Mouse (Mus musculus) CH12.LX (cell line): ENCODE measurements around the gene Acss1.

Experiments
- CTCF ChIP-seq, 2 experiments: IDR thresholded peaks in 1 of 2; conservative IDR thresholded peaks in 1 of 2; 2 replicates each; pipeline ENCODE4 v1.5.1; 2011 to 2012; ENCODE audit warnings: low read depth in 2 of 2, low read length in 2 of 2, improper control_type of control experiment in 1 of 2, inconsistent platforms in 1 of 2, mild to moderate bottlenecking in 1 of 2, moderate library complexity in 1 of 2
- E2F4 ChIP-seq: IDR thresholded peaks from 2 replicates; pipeline ENCODE4 v1.6.1; 2011; ENCODE audit warnings: low read depth, low read length, improper control_type of control experiment; ENCODE audit not compliant: insufficient replicate concordance
- EP300 ChIP-seq: IDR thresholded peaks from 2 replicates; pipeline ENCODE4 v1.6.1; 2011; ENCODE audit warnings: low read length, improper control_type of control experiment
- KAT2A ChIP-seq: IDR thresholded peaks from 2 replicates; pipeline ENCODE4 v1.6.1; 2012; ENCODE audit warnings: low read length, improper control_type of control experiment, inconsistent platforms; ENCODE audit not compliant: insufficient replicate concordance
- MXI1 ChIP-seq: IDR thresholded peaks from 2 replicates; pipeline ENCODE4 v1.6.1; 2011; ENCODE audit warnings: mild to moderate bottlenecking, low read depth, low read length, improper control_type of control experiment
- SIN3A ChIP-seq: IDR thresholded peaks from 2 replicates; pipeline ENCODE4 v1.6.1; 2012; ENCODE audit warnings: low read length, improper control_type of control experiment, inconsistent platforms
- TBP ChIP-seq: conservative IDR thresholded peaks from 2 replicates; pipeline ENCODE4 v1.6.1; 2011; ENCODE audit warnings: low read depth, low read length, improper control_type of control experiment
- UBTF ChIP-seq: IDR thresholded peaks from 2 replicates; pipeline ENCODE4 v1.6.1; 2012; ENCODE audit warnings: low read depth, mild to moderate bottlenecking, inconsistent platforms, low read length, improper control_type of control experiment, moderate library complexity
- USF1 ChIP-seq: IDR thresholded peaks from 2 replicates; pipeline ENCODE4 v1.6.1; 2014; ENCODE audit warnings: low read depth, mild to moderate bottlenecking, inconsistent platforms, low read length, improper control_type of control experiment

- TF ChIP-seq SIN3A (no peak), CTCF (conservative IDR thresholded peaks at IDR 0.05 in 1 of 2, IDR thresholded peaks at IDR 0.05 in 1 of 2; ENCODE audit: low read depth in 2 of 2, low read length in 2 of 2) (no peak), E2F4 (no peak), EP300 (no peak), MXI1 (no peak), UBTF (no peak), USF1 (no peak), KAT2A (no peak), TBP (no peak)
Measured at GRCm38 (mm10) chr2:150688541-150689186, 20.4 kb upstream of the Acss1 start.
